Mouse (Mus musculus): ENCODE data around the gene Syt12. TPM values are rescaled to one million over a fixed set of nuclear protein-coding genes. Genes with fewer than 3 reads are reported as not detected.

Syt12 gene
- polyA plus RNA-seq (2014; fragmentation: Nextera tagmentation; extraction: Ambion mirVana): 0.58 and 1.8 TPM in 2 replicates

GRCm38 (mm10) chr19:4477345-4478189, at the start of gene Syt12:
TSS of gene Syt12 (minus strand) at chr19:4477447.
- H3K27ac ChIP-seq (ENCODE audit: low read depth, low read length): no peak within 1 kb of the TSS
- peak within 1 kb of the TSS; percentile 49 for H3K9ac ChIP-seq (ENCODE audit: low read length)
- peaks cover 25% of the 10 kb centered on the region for H3K27me3 ChIP-seq (ENCODE audit: control insufficient read depth, insufficient read depth, low read length)
- no peak for ATAC-seq (ENCODE audit: insufficient read depth, low FRiP score, low TSS enrichment)
- WGBS: 38% methylated on average over 20 of the region's 21 CpGs
- DNase-seq (ENCODE audit: low spot score): no peak
- H3K9me3 ChIP-seq (ENCODE audit: control insufficient read depth, low read length): no peaks in the 10 kb centered on the region
- H3K36me3 ChIP-seq (ENCODE audit: control insufficient read depth, insufficient read depth, low read length): no peaks in the 10 kb centered on the region
- no peaks in the 10 kb centered on the region for H3K4me1 ChIP-seq (ENCODE audit: control insufficient read depth, insufficient read depth, low read length)
- H3K4me3 ChIP-seq (ENCODE audit: low read depth, low read length): peak within 1 kb of the TSS; percentile 51
- peak within 1 kb of the TSS; percentile 92 for H3K4me2 ChIP-seq (ENCODE audit: low read depth)

- no peaks in the 10 kb centered on the region for H3K27me3 ChIP-seq (ENCODE audit: control insufficient read depth, insufficient read depth, low read length)
- H3K36me3 ChIP-seq (ENCODE audit: control insufficient read depth, insufficient read depth, low read length): no peaks in the 10 kb centered on the region
- no peak for ATAC-seq (ENCODE audit: insufficient read depth, low FRiP score, low TSS enrichment)
- H3K9me3 ChIP-seq (ENCODE audit: control insufficient read depth, low read length): no peaks in the 10 kb centered on the region
- H3K4me2 ChIP-seq (ENCODE audit: low read depth): no peak overlapping the region
- DNase-seq (ENCODE audit: low spot score): no peak
- H3K27ac ChIP-seq (ENCODE audit: low read depth, low read length): no peak overlapping the region
- H3K9ac ChIP-seq (ENCODE audit: low read length): no peak overlapping the region
- no peaks in the 10 kb centered on the region for H3K4me1 ChIP-seq (ENCODE audit: control insufficient read depth, insufficient read depth, low read length)
- WGBS: 85% methylated on average over 3 of the region's 3 CpGs
- H3K4me3 ChIP-seq (ENCODE audit: low read depth, low read length): no peak overlapping the region
These were observed 44.3 kb upstream of the Syt12 start for GRCm38 (mm10) chr19:4521426-4522050.

- H3K27me3 ChIP-seq (ENCODE audit: control insufficient read depth, insufficient read depth, low read length): no peaks in the 10 kb centered on the region
- no peak overlapping the region for H3K27ac ChIP-seq (ENCODE audit: low read depth, low read length)
- no peak overlapping the region for H3K4me3 ChIP-seq (ENCODE audit: low read depth, low read length)
- H3K36me3 ChIP-seq (ENCODE audit: control insufficient read depth, insufficient read depth, low read length): no peaks in the 10 kb centered on the region
- H3K9ac ChIP-seq (ENCODE audit: low read length): no peak overlapping the region
- no peak overlapping the region for H3K4me2 ChIP-seq (ENCODE audit: low read depth)
- 74% methylated on average over 1 of the region's 1 CpGs for WGBS
- no peaks in the 10 kb centered on the region for H3K9me3 ChIP-seq (ENCODE audit: control insufficient read depth, low read length)
- DNase-seq (ENCODE audit: low spot score) (no peak), ATAC-seq (ENCODE audit: insufficient read depth, low FRiP score, low TSS enrichment) (no peak)
- H3K4me1 ChIP-seq (ENCODE audit: control insufficient read depth, insufficient read depth, low read length): peaks cover 3% of the 10 kb centered on the region; the same call in 1 of the 2 replicates
These were observed 40.2 kb upstream of the Syt12 start for GRCm38 (mm10) chr19:4517483-4517882.

GRCm38 (mm10) chr19:4516288-4516687, 39.0 kb upstream of the Syt12 start:
- Histone ChIP-seq H3K9me3 (ENCODE audit: control insufficient read depth, low read length) (no peaks in the 10 kb centered on the region), H3K4me2 (ENCODE audit: low read depth) (no peak overlapping the region), H3K27me3 (ENCODE audit: control insufficient read depth, insufficient read depth, low read length) (no peaks in the 10 kb centered on the region), H3K27ac (ENCODE audit: low read depth, low read length) (no peak overlapping the region), H3K9ac (ENCODE audit: low read length) (no peak overlapping the region), H3K4me3 (ENCODE audit: low read depth, low read length) (no peak overlapping the region), H3K4me1 (ENCODE audit: control insufficient read depth, insufficient read depth, low read length) (peaks cover 3% of the 10 kb centered on the region; the same call in 1 of the 2 replicates), H3K36me3 (ENCODE audit: control insufficient read depth, insufficient read depth, low read length) (no peaks in the 10 kb centered on the region)
- ATAC-seq (ENCODE audit: insufficient read depth, low FRiP score, low TSS enrichment) (no peak), DNase-seq (ENCODE audit: low spot score) (no peak)
- 67% methylated on average over 2 of the region's 2 CpGs for WGBS

GRCm38 (mm10) chr19:4515746-4516145, 38.5 kb upstream of the Syt12 start:
- 52% methylated on average over 2 of the region's 2 CpGs for WGBS
- Histone ChIP-seq H3K4me3 (ENCODE audit: low read depth, low read length) (no peak overlapping the region), H3K4me2 (ENCODE audit: low read depth) (no peak overlapping the region), H3K27me3 (ENCODE audit: control insufficient read depth, insufficient read depth, low read length) (no peaks in the 10 kb centered on the region), H3K36me3 (ENCODE audit: control insufficient read depth, insufficient read depth, low read length) (no peaks in the 10 kb centered on the region), H3K9ac (ENCODE audit: low read length) (no peak overlapping the region), H3K27ac (ENCODE audit: low read depth, low read length) (no peak overlapping the region), H3K9me3 (ENCODE audit: control insufficient read depth, low read length) (no peaks in the 10 kb centered on the region), H3K4me1 (ENCODE audit: control insufficient read depth, insufficient read depth, low read length) (peaks cover 6% of the 10 kb centered on the region; the same call in 1 of the 2 replicates)
- no peak for ATAC-seq (ENCODE audit: insufficient read depth, low FRiP score, low TSS enrichment)
- peak; percentile 50 for DNase-seq (ENCODE audit: low spot score)

GRCm38 (mm10) chr19:4513236-4513858, 36.1 kb upstream of the Syt12 start:
- Histone ChIP-seq H3K9ac (ENCODE audit: low read length) (no peak overlapping the region), H3K36me3 (ENCODE audit: control insufficient read depth, insufficient read depth, low read length) (no peaks in the 10 kb centered on the region), H3K27me3 (ENCODE audit: control insufficient read depth, insufficient read depth, low read length) (no peaks in the 10 kb centered on the region), H3K4me2 (ENCODE audit: low read depth) (no peak overlapping the region), H3K27ac (ENCODE audit: low read depth, low read length) (no peak overlapping the region), H3K4me1 (ENCODE audit: control insufficient read depth, insufficient read depth, low read length) (peaks cover 9% of the 10 kb centered on the region), H3K9me3 (ENCODE audit: control insufficient read depth, low read length) (no peaks in the 10 kb centered on the region), H3K4me3 (ENCODE audit: low read depth, low read length) (no peak overlapping the region)
- ATAC-seq (ENCODE audit: insufficient read depth, low FRiP score, low TSS enrichment) (no peak), DNase-seq (ENCODE audit: low spot score) (no peak)
- 79% methylated on average over 4 of the region's 4 CpGs for WGBS

GRCm38 (mm10) chr19:4511116-4511841, 34.0 kb upstream of the Syt12 start:
- DNase-seq (ENCODE audit: low spot score) (no peak), ATAC-seq (ENCODE audit: insufficient read depth, low FRiP score, low TSS enrichment) (no peak)
- peak overlapping the region; percentile 81 for H3K4me2 ChIP-seq (ENCODE audit: low read depth)
- no peaks in the 10 kb centered on the region for H3K9me3 ChIP-seq (ENCODE audit: control insufficient read depth, low read length)
- H3K9ac ChIP-seq (ENCODE audit: low read length): peak overlapping the region; percentile 57
- H3K36me3 ChIP-seq (ENCODE audit: control insufficient read depth, insufficient read depth, low read length): no peaks in the 10 kb centered on the region
- no peaks in the 10 kb centered on the region for H3K27me3 ChIP-seq (ENCODE audit: control insufficient read depth, insufficient read depth, low read length)
- WGBS: 7% methylated on average over 13 of the region's 13 CpGs
- H3K27ac ChIP-seq (ENCODE audit: low read depth, low read length): no peak overlapping the region
- peaks cover 9% of the 10 kb centered on the region for H3K4me1 ChIP-seq (ENCODE audit: control insufficient read depth, insufficient read depth, low read length)
- H3K4me3 ChIP-seq (ENCODE audit: low read depth, low read length): peak overlapping the region; percentile 70

Measured in neural tube, embryonic 11.5 days (tissue).